Mouse (Mus musculus): ENCODE results near the gene Lrp10. TPM values are rescaled to one million over a fixed set of nuclear protein-coding genes. Genes with fewer than 3 reads are reported as not detected.

Gene Lrp10
- polyA plus RNA-seq, 1 experiment = 48.6 TPM

DNA sequence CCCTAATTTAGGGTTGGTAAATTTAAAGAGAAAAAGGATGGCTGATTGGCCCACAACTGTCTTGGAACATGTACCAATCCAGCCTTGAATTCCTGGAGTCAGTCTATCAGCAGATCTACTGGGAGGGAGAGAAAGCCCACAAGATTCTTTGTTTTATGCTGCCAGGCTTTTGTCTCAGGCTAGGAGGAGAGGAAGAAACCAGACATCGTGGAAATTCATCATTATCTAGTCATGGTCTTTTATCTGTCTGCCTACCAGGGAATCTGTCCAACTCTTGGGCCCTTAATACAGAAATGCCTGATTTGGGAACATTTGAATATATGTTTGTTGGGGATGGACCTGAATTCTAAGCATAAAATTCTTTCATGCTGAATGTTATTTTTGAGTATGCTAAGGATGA is 38.4 kb upstream of the Lrp10 start:
- Histone ChIP-seq H3K4me1 (ENCODE audit: control insufficient read depth, insufficient read depth, low read length) (peaks cover 3% of the 10 kb centered on the region; the same call in 1 of the 2 replicates), H3K4me3 (replicated peaks; ENCODE audit: insufficient read depth, low read depth, low read length) (no peak overlapping the region), H3K27ac (ENCODE audit: insufficient read depth, low read length) (no peak overlapping the region), H3K27me3 (ENCODE audit: control insufficient read depth, insufficient read depth, low read length) (no peaks in the 10 kb centered on the region)
- DNase-seq = no peak
- WGBS = 78% methylated on average over 1 of the region's 1 CpGs
- TF ChIP-seq POLR2A (IDR thresholded peaks at IDR 0.05; ENCODE audit: borderline replicate concordance, insufficient read depth, low read length) (no peak), CTCF (IDR thresholded peaks at IDR 0.05; ENCODE audit: borderline replicate concordance, insufficient read depth, low read depth, low read length) (no peak)

DNA sequence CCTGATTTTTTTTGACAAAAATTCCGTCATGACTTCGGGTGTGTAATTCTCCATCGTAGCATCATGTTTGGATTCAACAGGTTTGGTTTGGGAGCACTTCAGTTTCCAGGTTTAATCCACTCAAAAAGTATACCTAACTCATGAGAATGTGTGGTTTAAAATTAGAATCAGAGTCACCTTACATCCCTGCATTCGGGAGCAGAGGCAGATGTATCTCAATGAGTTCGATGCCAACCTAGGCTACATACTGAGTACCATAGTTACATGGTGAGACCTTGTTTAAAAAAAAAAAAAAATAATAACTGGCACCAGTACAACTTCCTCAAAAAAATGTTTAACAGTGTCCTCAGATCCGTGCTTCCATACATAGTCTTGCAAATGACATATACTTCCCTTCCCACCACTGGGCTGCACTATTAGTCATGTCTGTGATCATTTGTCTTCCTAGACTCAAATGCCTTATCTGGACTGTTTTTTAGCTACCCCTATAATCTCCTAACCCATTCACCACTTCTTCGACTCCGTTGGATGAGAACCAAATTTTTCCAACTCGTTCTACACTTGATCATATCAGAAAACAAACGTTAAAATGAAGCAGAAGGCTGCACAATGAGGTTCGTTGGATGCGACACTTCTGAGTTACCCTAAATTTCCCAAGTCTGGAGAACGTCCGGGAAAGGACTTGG is 37.8 kb upstream of the Lrp10 start:
- TF ChIP-seq POLR2A (IDR thresholded peaks at IDR 0.05; ENCODE audit: borderline replicate concordance, insufficient read depth, low read length) (no peak), CTCF (IDR thresholded peaks at IDR 0.05; ENCODE audit: borderline replicate concordance, insufficient read depth, low read depth, low read length) (no peak)
- peak overlapping the region; percentile 63 for H3K4me3 ChIP-seq (replicated peaks; ENCODE audit: insufficient read depth, low read depth, low read length)
- H3K27me3 ChIP-seq (ENCODE audit: control insufficient read depth, insufficient read depth, low read length) = 0 out of 2 replicates have a peak, but pooled peaks cover 1% of the 10 kb centered on the region
- peaks cover 3% of the 10 kb centered on the region; the same call in 1 of the 2 replicates for H3K4me1 ChIP-seq (ENCODE audit: control insufficient read depth, insufficient read depth, low read length)
- 26% methylated on average over 14 of the region's 14 CpGs for WGBS
- DNase-seq = no peak
- no peak overlapping the region for H3K27ac ChIP-seq (ENCODE audit: insufficient read depth, low read length)

DNA sequence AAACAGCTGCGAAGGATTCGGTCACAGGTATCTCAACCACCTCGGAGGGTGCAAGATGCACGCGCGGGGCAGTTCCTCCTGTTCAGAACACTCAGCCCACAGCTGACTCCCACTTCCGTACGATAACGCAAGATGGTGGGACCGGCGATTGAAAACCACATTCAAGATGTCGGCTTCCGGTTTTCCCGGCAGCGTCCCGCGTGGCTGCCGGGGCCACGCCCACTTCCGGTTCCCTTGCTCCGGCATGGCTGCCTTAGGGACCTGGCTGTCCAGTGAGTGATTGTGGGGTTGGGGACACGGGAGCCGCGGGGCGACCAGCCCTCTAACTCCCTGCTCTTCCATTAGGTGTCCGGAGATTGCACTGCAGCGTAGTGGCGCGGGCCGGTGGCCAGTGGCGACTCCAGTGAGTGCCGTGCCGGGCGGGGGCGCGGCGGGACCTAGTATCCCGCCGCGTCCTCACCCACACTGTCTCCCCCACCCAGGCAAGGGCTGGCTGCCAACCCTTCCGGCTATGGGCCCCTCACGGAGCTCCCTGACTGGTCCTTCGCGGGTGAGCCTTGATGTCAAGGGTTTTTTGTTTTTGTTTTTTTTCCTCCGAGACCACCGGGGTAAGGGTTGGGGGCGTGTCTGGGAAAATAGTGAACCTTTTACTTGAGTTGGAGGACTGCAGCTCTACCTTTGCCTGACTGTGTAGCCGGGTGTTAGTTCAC is 37.1 kb upstream of the Lrp10 start, which contains the start of gene Mrpl52:
Mrpl52 (plus strand) TSS at position 221 of the 710 bp plus-strand sequence.
- WGBS = under 1% methylated on average over 48 of the region's 48 CpGs
- Histone ChIP-seq H3K27me3 (ENCODE audit: control insufficient read depth, insufficient read depth, low read length) (0 out of 2 replicates have a peak, but pooled peaks cover 1% of the 10 kb centered on the region), H3K27ac (ENCODE audit: insufficient read depth, low read length) (no peak within 1 kb of the TSS), H3K4me3 (replicated peaks; ENCODE audit: insufficient read depth, low read depth, low read length) (peak within 1 kb of the TSS; percentile 63), H3K4me1 (ENCODE audit: control insufficient read depth, insufficient read depth, low read length) (peaks cover 3% of the 10 kb centered on the region; the same call in 1 of the 2 replicates)
- TF ChIP-seq CTCF (IDR thresholded peaks at IDR 0.05; ENCODE audit: borderline replicate concordance, insufficient read depth, low read depth, low read length) (no peak), POLR2A (IDR thresholded peaks at IDR 0.05; ENCODE audit: borderline replicate concordance, insufficient read depth, low read length) (peak; percentile 71; the same call in 1 of the 2 replicates)
- DNase-seq = peak; percentile 90 to 91

DNA sequence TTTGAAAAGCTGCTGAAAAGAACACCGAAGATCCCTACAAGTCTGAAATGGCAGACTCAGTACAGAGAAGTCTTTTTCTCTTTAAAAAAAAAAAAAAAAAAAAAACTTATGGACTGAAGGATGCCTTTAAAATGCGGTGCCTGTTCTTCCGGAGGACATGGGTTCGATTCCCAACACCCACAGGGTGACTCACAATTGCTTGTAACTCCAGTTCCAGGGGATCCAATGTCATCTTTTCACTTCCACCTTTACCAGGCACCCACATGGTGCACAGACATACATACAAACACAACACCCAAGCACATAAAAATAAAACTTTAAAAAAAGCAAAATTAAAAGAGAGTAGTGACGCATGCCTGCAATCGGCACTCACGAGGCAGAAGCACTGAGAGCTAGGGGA is 36.2 kb upstream of the Lrp10 start:
- no peak for DNase-seq
- 89% methylated on average over 7 of the region's 7 CpGs for WGBS
- Histone ChIP-seq H3K4me3 (replicated peaks; ENCODE audit: insufficient read depth, low read depth, low read length) (no peak overlapping the region), H3K4me1 (ENCODE audit: control insufficient read depth, insufficient read depth, low read length) (peaks cover 3% of the 10 kb centered on the region; the same call in 1 of the 2 replicates), H3K27ac (ENCODE audit: insufficient read depth, low read length) (no peak overlapping the region), H3K27me3 (ENCODE audit: control insufficient read depth, insufficient read depth, low read length) (peaks cover 6% of the 10 kb centered on the region; the same call in 1 of the 2 replicates)
- TF ChIP-seq POLR2A (IDR thresholded peaks at IDR 0.05; ENCODE audit: borderline replicate concordance, insufficient read depth, low read length) (no peak), CTCF (IDR thresholded peaks at IDR 0.05; ENCODE audit: borderline replicate concordance, insufficient read depth, low read depth, low read length) (no peak)

DNA sequence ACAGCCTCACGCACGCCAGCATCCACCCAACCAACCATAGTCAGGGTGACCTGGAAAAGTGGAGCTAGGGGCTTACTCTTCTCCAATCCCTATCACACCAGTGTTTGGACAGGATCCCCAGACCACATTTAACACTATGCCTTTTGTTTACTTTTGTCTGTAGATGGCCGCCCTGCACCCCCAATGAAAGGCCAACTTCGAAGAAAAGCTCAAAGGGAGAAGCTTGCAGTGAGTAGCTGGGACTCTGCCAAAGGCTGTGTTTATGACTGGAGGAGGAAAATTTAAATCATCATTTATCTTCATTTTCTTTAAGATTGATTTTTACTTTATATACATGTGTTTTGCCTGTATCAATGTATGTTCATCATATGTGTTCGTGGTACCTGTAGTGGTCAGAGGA is 35.5 kb upstream of the Lrp10 start:
- no peak for TF ChIP-seq POLR2A (IDR thresholded peaks at IDR 0.05; ENCODE audit: borderline replicate concordance, insufficient read depth, low read length)
- no peak for TF ChIP-seq CTCF (IDR thresholded peaks at IDR 0.05; ENCODE audit: borderline replicate concordance, insufficient read depth, low read depth, low read length)
- H3K4me1 ChIP-seq (ENCODE audit: control insufficient read depth, insufficient read depth, low read length) = peaks cover 3% of the 10 kb centered on the region

DNA sequence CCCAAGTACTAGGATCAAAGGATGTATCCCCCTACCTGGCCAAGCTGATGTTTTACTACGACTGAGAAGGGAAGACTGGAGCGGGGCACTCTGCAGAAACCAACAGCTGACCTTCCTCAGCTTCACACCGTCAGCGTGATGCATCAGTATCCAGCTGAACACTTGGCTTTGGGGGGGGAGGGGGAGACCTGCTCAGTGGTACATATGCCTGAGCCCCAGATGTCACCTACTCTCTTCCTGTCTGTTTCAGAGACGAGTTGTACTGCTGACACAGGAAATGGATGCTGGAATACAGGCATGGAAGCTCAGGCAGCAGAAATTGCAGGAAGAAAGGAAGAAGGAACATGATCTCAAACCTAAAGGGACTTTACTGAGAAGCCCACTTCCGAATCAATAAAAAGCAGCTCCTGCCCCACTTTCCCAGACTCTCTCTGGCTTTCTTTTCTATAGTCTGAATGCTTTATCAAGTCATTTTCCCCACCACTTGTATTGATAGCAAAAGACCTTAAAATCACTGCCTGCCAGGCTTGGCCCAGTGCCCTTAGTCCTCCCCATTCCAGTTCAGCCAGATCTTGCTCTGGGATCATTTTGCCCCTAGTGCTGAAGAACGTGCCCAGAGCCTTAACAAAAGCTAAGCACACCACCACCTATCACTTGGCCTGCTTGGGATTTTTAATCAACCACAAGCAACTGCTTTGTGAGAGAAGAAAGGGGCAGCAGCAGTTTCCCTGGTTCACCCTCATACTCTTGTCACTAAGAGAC is 34.4 kb upstream of the Lrp10 start:
- 45% methylated on average over 7 of the region's 7 CpGs for WGBS
- H3K27me3 ChIP-seq (ENCODE audit: control insufficient read depth, insufficient read depth, low read length) = peaks cover 9% of the 10 kb centered on the region; the same call in 1 of the 2 replicates
- no peak overlapping the region for H3K4me3 ChIP-seq (replicated peaks; ENCODE audit: insufficient read depth, low read depth, low read length)
- H3K4me1 ChIP-seq (ENCODE audit: control insufficient read depth, insufficient read depth, low read length) = peaks cover 3% of the 10 kb centered on the region
- TF ChIP-seq CTCF (IDR thresholded peaks at IDR 0.05; ENCODE audit: borderline replicate concordance, insufficient read depth, low read depth, low read length) = no peak
- no peak for TF ChIP-seq POLR2A (IDR thresholded peaks at IDR 0.05; ENCODE audit: borderline replicate concordance, insufficient read depth, low read length)
- H3K27ac ChIP-seq (ENCODE audit: insufficient read depth, low read length) = no peak overlapping the region
- no peak for DNase-seq

More for the DNA sequence above, 35.5 kb upstream of the Lrp10 start:
- no peak overlapping the region for H3K27ac ChIP-seq (ENCODE audit: insufficient read depth, low read length)
- no peak overlapping the region for H3K4me3 ChIP-seq (replicated peaks; ENCODE audit: insufficient read depth, low read depth, low read length)
- WGBS = 92% methylated on average over 5 of the region's 5 CpGs
- DNase-seq = no peak
- H3K27me3 ChIP-seq (ENCODE audit: control insufficient read depth, insufficient read depth, low read length) = peaks cover 9% of the 10 kb centered on the region; the same call in 1 of the 2 replicates

DNA sequence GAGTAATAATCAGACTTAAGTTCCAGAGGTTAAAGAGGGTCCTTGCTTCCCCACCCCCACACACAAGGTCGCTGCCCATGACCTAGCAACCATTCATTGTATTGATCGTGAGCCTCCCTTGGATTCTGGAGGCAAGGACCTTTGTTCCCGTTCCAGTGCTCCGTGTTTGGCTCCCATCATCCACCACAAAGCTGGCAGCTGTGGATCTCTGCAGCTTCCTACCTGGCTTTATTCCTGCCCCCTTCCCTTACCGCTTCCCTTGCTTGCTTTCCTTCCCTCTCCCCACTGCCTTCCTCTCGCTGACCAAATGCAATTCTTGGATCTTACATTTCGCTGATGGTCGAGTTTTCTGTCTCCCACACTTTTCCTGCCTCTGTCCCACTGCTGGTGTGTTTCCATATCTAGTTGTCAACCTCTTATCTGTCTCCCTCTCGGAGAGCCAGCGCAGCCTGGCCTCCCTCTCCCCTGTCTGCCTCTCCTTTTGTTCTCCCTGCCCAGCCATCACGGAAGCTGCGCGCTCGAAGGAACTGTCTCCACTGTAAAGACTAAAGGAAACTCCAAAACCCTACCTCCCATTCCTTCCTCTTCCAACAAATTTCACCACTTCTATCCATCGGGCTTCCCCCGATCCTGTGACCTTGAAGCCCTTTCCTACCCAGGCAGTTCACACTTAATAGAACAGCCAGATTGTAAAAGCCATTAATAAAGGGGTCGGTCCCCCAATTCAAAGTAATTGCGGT is 33.4 kb upstream of the Lrp10 start:
- Histone ChIP-seq H3K4me3 (replicated peaks; ENCODE audit: insufficient read depth, low read depth, low read length) (no peak overlapping the region), H3K27ac (ENCODE audit: insufficient read depth, low read length) (no peak overlapping the region)
- TF ChIP-seq CTCF (IDR thresholded peaks at IDR 0.05; ENCODE audit: borderline replicate concordance, insufficient read depth, low read depth, low read length) = no peak
- no peak for TF ChIP-seq POLR2A (IDR thresholded peaks at IDR 0.05; ENCODE audit: borderline replicate concordance, insufficient read depth, low read length)

More for the DNA sequence above, 33.4 kb upstream of the Lrp10 start:
- no peak for DNase-seq
- Histone ChIP-seq H3K27me3 (ENCODE audit: control insufficient read depth, insufficient read depth, low read length) (peaks cover 9% of the 10 kb centered on the region; the same call in 1 of the 2 replicates), H3K4me1 (ENCODE audit: control insufficient read depth, insufficient read depth, low read length) (peaks cover 3% of the 10 kb centered on the region)
- 33% methylated on average over 18 of the region's 18 CpGs for WGBS
